Mouse (Mus musculus): ENCODE data around the gene Gm49776. TPM values are rescaled to one million over a fixed set of nuclear protein-coding genes. Genes with fewer than 3 reads are reported as not detected.
A peak's percentile ranks its signal among the peaks of the same experiment; 100 is the strongest.

Gm49776 gene
- polyA plus RNA-seq, 1 experiment, result not detected

DNA sequence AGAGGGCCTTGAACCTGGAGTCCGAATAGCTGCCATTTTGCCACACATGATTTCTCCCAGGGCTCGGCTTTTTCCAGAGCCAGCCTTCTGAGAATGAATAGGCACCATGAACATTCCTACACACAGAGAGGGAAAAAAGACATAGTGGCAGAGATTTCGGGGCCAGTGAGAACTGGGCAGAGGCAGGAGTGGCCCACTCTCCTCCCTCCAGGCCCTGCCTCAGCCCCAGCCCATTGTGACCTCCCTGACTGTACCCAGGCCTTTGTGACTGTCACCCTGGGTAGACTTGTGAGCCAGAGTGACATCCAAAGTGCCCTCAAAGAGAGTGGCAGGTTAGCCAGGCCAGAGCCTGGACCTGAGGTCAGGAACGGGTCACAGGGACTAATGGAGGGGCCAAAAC lies 40.5 kb downstream of the Gm49776 start, which contains the start of gene Ccdc188:
Gene Ccdc188, plus strand, starts transcription at position 301 of the 400 bp plus-strand sequence.
- WGBS, result 85% methylated on average over 4 of the region's 4 CpGs
- no peak for TF ChIP-seq POLR2A (IDR thresholded peaks at IDR 0.05; ENCODE audit: insufficient read depth, low read depth, low read length)
- TF ChIP-seq CTCF (IDR thresholded peaks at IDR 0.05; ENCODE audit: insufficient read depth, low read depth, low read length), result no peak
- H3K4me1 ChIP-seq (ENCODE audit: control insufficient read depth, insufficient read depth, low read length), result peaks cover 61% of the 10 kb centered on the region
- H3K27ac ChIP-seq (ENCODE audit: insufficient read depth, low read depth, low read length), result no peak within 1 kb of the TSS
- H3K4me3 ChIP-seq (ENCODE audit: insufficient read depth, low read depth, low read length), result no peak within 1 kb of the TSS

- H3K27ac ChIP-seq (ENCODE audit: insufficient read depth, low read depth, low read length), result no peak overlapping the region
- TF ChIP-seq POLR2A (IDR thresholded peaks at IDR 0.05; ENCODE audit: insufficient read depth, low read depth, low read length) (no peak), CTCF (IDR thresholded peaks at IDR 0.05; ENCODE audit: insufficient read depth, low read depth, low read length) (no peak)
- 71% methylated on average over 7 of the region's 7 CpGs for WGBS
- H3K4me3 ChIP-seq (ENCODE audit: insufficient read depth, low read depth, low read length), result no peak overlapping the region
- peaks cover 46% of the 10 kb centered on the region for H3K4me1 ChIP-seq (ENCODE audit: control insufficient read depth, insufficient read depth, low read length)
Observed at GRCm38 (mm10) chr16:18214858-18215257, 43.3 kb downstream of the Gm49776 start.

GRCm38 (mm10) chr16:18213689-18214088 lies 44.4 kb downstream of the Gm49776 start:
- WGBS, result 27% methylated on average over 6 of the region's 6 CpGs
- TF ChIP-seq POLR2A (IDR thresholded peaks at IDR 0.05; ENCODE audit: insufficient read depth, low read depth, low read length), result no peak
- TF ChIP-seq CTCF (IDR thresholded peaks at IDR 0.05; ENCODE audit: insufficient read depth, low read depth, low read length), result no peak

DNA sequence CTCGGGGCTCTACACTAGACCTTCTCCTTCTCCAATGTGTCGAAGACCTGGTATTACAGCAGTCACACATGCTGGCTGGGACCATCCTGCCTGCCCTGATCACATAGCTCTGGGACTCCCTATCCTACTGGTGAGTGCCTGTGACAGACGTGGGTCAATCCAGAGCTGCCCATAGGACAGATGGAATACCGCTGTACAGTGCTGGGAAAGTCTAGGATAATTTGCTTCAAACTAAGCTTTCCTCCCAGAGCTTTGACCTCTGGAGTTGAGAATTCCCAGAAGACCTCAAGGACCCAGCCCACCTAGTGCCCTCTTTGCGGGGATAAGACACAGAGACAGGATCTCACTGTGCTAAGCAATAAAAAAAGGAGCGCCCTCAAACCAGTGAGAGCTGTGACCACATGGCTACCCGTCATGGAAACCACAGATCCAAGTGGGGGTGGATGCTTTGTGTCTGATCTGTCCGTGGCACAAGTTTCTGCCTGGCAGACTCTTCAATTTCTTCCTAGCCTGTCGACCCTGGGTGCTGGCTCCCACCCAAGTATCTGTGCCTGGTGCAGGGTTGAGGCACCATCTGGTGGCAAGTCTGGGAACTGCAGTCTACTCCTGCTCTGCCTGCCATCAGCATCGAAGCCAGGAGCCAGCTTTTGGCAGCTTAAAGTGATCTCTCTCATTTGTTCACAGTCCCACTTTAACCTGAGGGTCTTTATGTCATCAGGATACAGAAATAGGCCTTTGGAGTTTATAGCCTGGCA lies 46.5 kb downstream of the Gm49776 start:
- TF ChIP-seq CTCF (IDR thresholded peaks at IDR 0.05; ENCODE audit: insufficient read depth, low read depth, low read length), result peak; percentile 96
- TF ChIP-seq POLR2A (IDR thresholded peaks at IDR 0.05; ENCODE audit: insufficient read depth, low read depth, low read length), result no peak
- 43% methylated on average over 10 of the region's 10 CpGs for WGBS
- no peak overlapping the region for H3K4me3 ChIP-seq (ENCODE audit: insufficient read depth, low read depth, low read length)
- no peak overlapping the region for H3K27ac ChIP-seq (ENCODE audit: insufficient read depth, low read depth, low read length)
- H3K4me1 ChIP-seq (ENCODE audit: control insufficient read depth, insufficient read depth, low read length), result peaks cover 31% of the 10 kb centered on the region

More at GRCm38 (mm10) chr16:18213689-18214088, 44.4 kb downstream of the Gm49776 start:
- peaks cover 34% of the 10 kb centered on the region for H3K4me1 ChIP-seq (ENCODE audit: control insufficient read depth, insufficient read depth, low read length)
- H3K27ac ChIP-seq (ENCODE audit: insufficient read depth, low read depth, low read length), result peak overlapping the region; percentile 26; the same call in 1 of the 2 replicates
- H3K4me3 ChIP-seq (ENCODE audit: insufficient read depth, low read depth, low read length), result no peak overlapping the region; the same call in 1 of the 2 replicates

DNA sequence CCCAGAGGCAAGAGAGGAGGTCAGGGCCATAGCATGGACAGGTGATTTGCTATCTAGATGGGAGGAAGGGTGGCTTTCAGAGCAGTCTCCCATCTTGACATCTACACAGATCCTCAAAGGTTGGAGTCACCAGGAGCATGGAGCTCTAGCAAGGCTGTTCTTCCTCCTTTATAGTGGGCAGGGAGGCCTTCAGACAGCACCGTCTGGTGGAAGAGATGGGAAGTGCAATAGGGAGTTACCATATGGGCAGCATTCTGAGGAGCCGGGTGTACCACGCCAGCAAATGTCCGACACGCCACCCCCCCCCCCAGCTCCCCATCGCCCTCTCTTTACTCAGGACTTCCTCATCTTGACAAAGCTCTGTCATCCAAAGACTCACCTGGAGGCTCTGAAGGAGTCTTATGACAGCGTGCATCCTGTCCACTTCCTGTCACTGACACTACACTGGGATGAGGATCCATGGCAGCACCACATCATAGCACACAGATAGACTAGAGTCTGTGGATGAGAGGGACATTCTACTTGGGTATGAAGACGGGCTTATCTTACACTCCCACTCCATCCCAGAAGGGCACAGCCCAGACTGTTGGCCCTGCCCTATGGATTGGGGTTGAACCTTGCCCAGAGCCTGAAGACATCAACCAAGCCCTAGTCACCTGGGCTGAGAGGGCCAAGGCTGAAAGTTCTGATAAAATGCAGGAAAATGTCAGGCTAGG lies 47.3 kb downstream of the Gm49776 start:
- peak; percentile 34; the same call in 1 of the 2 replicates for TF ChIP-seq CTCF (IDR thresholded peaks at IDR 0.05; ENCODE audit: insufficient read depth, low read depth, low read length)
- no peak for TF ChIP-seq POLR2A (IDR thresholded peaks at IDR 0.05; ENCODE audit: insufficient read depth, low read depth, low read length)
- 25% methylated on average over 8 of the region's 8 CpGs for WGBS
- H3K4me1 ChIP-seq (ENCODE audit: control insufficient read depth, insufficient read depth, low read length), result peaks cover 28% of the 10 kb centered on the region
- no peak overlapping the region for H3K4me3 ChIP-seq (ENCODE audit: insufficient read depth, low read depth, low read length)
- H3K27ac ChIP-seq (ENCODE audit: insufficient read depth, low read depth, low read length), result no peak overlapping the region

DNA sequence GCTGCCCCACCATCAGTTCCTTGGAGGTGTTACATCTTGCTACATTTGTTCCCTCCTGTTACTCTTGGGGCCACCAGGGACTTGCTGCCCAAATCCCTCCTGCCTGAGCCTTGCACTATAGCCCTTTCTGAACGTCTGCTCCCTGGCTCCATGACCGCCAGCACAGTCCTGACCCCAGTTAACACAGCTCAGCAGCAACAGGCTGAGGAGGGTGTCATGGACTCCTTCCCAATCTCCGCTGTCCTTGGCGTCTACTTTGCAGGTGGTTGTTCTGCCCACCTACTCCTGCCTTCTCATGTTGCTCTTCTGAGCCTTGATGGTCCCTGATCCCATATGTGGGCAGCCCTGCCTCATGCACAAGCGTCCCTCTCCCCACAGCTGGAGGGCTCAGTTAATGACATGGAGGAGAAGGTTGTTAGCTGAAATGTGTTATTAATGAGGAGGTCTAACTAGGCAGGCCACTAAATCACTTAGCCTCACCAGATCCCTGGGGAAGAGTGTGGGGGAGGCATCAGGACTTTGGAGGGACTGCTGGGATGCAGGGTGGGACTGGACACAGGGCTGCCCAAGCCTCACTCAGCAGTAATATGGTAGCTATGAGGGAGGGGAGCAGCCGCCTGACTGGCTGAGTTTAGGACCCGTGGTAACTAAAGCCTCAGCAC lies 54.6 kb downstream of the Gm49776 start:
- Histone ChIP-seq H3K4me1 (ENCODE audit: control insufficient read depth, insufficient read depth, low read length) (peaks cover 19% of the 10 kb centered on the region), H3K4me3 (ENCODE audit: insufficient read depth, low read depth, low read length) (no peak overlapping the region), H3K27ac (ENCODE audit: insufficient read depth, low read depth, low read length) (no peak overlapping the region)
- WGBS, result 58% methylated on average over 7 of the region's 7 CpGs
- TF ChIP-seq CTCF (IDR thresholded peaks at IDR 0.05; ENCODE audit: insufficient read depth, low read depth, low read length) (no peak), POLR2A (IDR thresholded peaks at IDR 0.05; ENCODE audit: insufficient read depth, low read depth, low read length) (no peak)

DNA sequence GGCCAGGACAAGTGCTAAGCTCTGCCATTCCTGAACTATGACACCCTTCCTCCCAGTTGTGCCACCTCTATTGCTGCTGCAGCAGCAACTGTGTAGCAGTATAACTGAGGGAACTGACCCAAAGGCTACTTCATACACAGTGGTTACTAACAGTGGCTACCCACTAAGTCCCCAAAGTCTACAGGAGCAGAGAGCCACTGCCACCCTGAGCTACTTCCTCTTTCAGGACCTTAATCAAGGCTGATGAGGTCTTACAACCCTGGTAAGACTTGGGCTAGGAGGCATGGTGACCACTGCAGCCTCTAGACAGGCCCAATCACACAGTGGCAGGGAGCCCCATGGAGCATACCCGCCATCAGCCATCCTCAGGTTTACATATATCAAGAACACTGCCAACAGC lies 56.1 kb downstream of the Gm49776 start:
- WGBS, result 100% methylated on average over 1 of the region's 1 CpGs
- H3K4me1 ChIP-seq (ENCODE audit: control insufficient read depth, insufficient read depth, low read length), result peaks cover 32% of the 10 kb centered on the region
- TF ChIP-seq CTCF (IDR thresholded peaks at IDR 0.05; ENCODE audit: insufficient read depth, low read depth, low read length) (no peak), POLR2A (IDR thresholded peaks at IDR 0.05; ENCODE audit: insufficient read depth, low read depth, low read length) (no peak)
- H3K4me3 ChIP-seq (ENCODE audit: insufficient read depth, low read depth, low read length), result no peak overlapping the region
- H3K27ac ChIP-seq (ENCODE audit: insufficient read depth, low read depth, low read length), result no peak overlapping the region

GRCm38 (mm10) chr16:18201620-18202019 lies 56.5 kb downstream of the Gm49776 start:
- no peak for TF ChIP-seq CTCF (IDR thresholded peaks at IDR 0.05; ENCODE audit: insufficient read depth, low read depth, low read length)
- no peak for TF ChIP-seq POLR2A (IDR thresholded peaks at IDR 0.05; ENCODE audit: insufficient read depth, low read depth, low read length)
- no peak overlapping the region for H3K4me3 ChIP-seq (ENCODE audit: insufficient read depth, low read depth, low read length)
- H3K4me1 ChIP-seq (ENCODE audit: control insufficient read depth, insufficient read depth, low read length), result peaks cover 33% of the 10 kb centered on the region
- no peak overlapping the region for H3K27ac ChIP-seq (ENCODE audit: insufficient read depth, low read depth, low read length)
- 63% methylated on average over 1 of the region's 1 CpGs for WGBS
